Mouse (Mus musculus): ENCODE data around the gene Tmem86b. TPM values are rescaled to one million over a fixed set of nuclear protein-coding genes. Genes with fewer than 3 reads are reported as not detected.
A peak's percentile ranks its signal among the peaks of the same experiment; 100 is the strongest.

Gene Tmem86b
- polyA plus RNA-seq, 1 experiment: 46.0 TPM

GRCm38 (mm10) chr7:4657521-4658127 is 26.4 kb upstream of the Tmem86b start:
- Histone ChIP-seq H3K4me1 (ENCODE audit: control insufficient read depth, insufficient read depth, low read length) (peaks cover 9% of the 10 kb centered on the region; the same call in 1 of the 2 replicates), H3K27ac (ENCODE audit: control insufficient read depth, insufficient read depth, low read depth, low read length) (peak overlapping the region; percentile 39), H3K27me3 (ENCODE audit: control insufficient read depth, insufficient read depth, low read length) (no peaks in the 10 kb centered on the region), H3K4me3 (ENCODE audit: control insufficient read depth, low read depth, low read length) (peak overlapping the region; percentile 86), H3K36me3 (ENCODE audit: control insufficient read depth, insufficient read depth, low read length) (no peaks in the 10 kb centered on the region)
- no peak for TF ChIP-seq CTCF (IDR thresholded peaks at IDR 0.05; ENCODE audit: control insufficient read depth, insufficient read depth, insufficient replicate concordance, low read depth, low read length)
- no peak for TF ChIP-seq POLR2A (IDR thresholded peaks at IDR 0.05; ENCODE audit: control insufficient read depth, low read depth, low read length)

DNA sequence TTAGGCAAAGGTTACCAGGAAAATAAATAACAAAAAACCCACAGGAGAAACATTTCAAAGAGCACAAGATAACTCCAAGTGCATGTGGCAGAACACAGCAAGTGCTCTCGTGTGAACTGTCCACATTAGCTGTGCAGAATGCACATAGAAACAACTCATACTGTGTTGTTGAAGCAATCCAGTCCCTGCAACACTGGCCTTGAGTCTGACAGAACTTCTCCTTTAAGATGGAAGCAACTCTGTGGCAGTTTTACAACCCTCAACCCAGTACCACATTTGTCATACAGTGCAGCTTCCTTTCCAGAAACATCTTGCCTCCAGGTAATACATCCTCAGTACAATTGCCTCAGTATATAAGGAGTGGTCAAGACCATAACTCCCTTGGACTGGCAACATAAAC is 25.6 kb upstream of the Tmem86b start:
- Histone ChIP-seq H3K4me1 (ENCODE audit: control insufficient read depth, insufficient read depth, low read length) (peaks cover 9% of the 10 kb centered on the region; the same call in 1 of the 2 replicates), H3K36me3 (ENCODE audit: control insufficient read depth, insufficient read depth, low read length) (no peaks in the 10 kb centered on the region), H3K4me3 (ENCODE audit: control insufficient read depth, low read depth, low read length) (peak overlapping the region; percentile 45; the same call in 1 of the 2 replicates), H3K27ac (ENCODE audit: control insufficient read depth, insufficient read depth, low read depth, low read length) (no peak overlapping the region), H3K27me3 (ENCODE audit: control insufficient read depth, insufficient read depth, low read length) (no peaks in the 10 kb centered on the region)
- no peak for TF ChIP-seq POLR2A (IDR thresholded peaks at IDR 0.05; ENCODE audit: control insufficient read depth, low read depth, low read length)
- no peak for TF ChIP-seq CTCF (IDR thresholded peaks at IDR 0.05; ENCODE audit: control insufficient read depth, insufficient read depth, insufficient replicate concordance, low read depth, low read length)

DNA sequence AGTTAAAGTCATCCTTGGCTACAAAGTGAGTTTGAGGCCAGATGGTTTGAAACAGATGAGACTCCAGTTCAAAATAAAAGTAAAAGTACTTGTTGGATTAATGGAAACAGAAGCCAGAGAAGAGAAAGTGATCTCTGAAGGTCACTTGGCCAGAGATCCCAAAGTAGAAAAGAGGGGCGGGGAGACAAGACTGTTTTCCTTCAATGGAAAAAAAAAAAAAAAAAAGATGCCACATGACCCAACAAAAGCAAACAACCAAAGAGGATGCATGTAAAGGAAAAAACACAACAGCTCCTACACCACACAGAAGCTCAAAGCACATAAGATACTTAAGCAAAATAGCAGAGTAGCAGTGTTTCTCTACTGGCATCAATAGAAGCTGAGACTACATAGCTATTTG is 24.7 kb upstream of the Tmem86b start:
- TF ChIP-seq POLR2A (IDR thresholded peaks at IDR 0.05; ENCODE audit: control insufficient read depth, low read depth, low read length): no peak
- no peak for TF ChIP-seq CTCF (IDR thresholded peaks at IDR 0.05; ENCODE audit: control insufficient read depth, insufficient read depth, insufficient replicate concordance, low read depth, low read length)
- no peaks in the 10 kb centered on the region for H3K36me3 ChIP-seq (ENCODE audit: control insufficient read depth, insufficient read depth, low read length)
- no peak overlapping the region for H3K27ac ChIP-seq (ENCODE audit: control insufficient read depth, insufficient read depth, low read depth, low read length)
- H3K4me1 ChIP-seq (ENCODE audit: control insufficient read depth, insufficient read depth, low read length): peaks cover 9% of the 10 kb centered on the region; the same call in 1 of the 2 replicates
- no peak overlapping the region for H3K4me3 ChIP-seq (ENCODE audit: control insufficient read depth, low read depth, low read length)
- no peaks in the 10 kb centered on the region for H3K27me3 ChIP-seq (ENCODE audit: control insufficient read depth, insufficient read depth, low read length)

GRCm38 (mm10) chr7:4655393-4655792 is 24.2 kb upstream of the Tmem86b start:
- H3K4me3 ChIP-seq (ENCODE audit: control insufficient read depth, low read depth, low read length): no peak overlapping the region
- no peaks in the 10 kb centered on the region for H3K36me3 ChIP-seq (ENCODE audit: control insufficient read depth, insufficient read depth, low read length)
- peaks cover 9% of the 10 kb centered on the region; the same call in 1 of the 2 replicates for H3K4me1 ChIP-seq (ENCODE audit: control insufficient read depth, insufficient read depth, low read length)
- TF ChIP-seq POLR2A (IDR thresholded peaks at IDR 0.05; ENCODE audit: control insufficient read depth, low read depth, low read length) (no peak), CTCF (IDR thresholded peaks at IDR 0.05; ENCODE audit: control insufficient read depth, insufficient read depth, insufficient replicate concordance, low read depth, low read length) (no peak)
- no peaks in the 10 kb centered on the region for H3K27me3 ChIP-seq (ENCODE audit: control insufficient read depth, insufficient read depth, low read length)
- H3K27ac ChIP-seq (ENCODE audit: control insufficient read depth, insufficient read depth, low read depth, low read length): no peak overlapping the region

GRCm38 (mm10) chr7:4654221-4654620 is 23.0 kb upstream of the Tmem86b start:
- Histone ChIP-seq H3K27ac (ENCODE audit: control insufficient read depth, insufficient read depth, low read depth, low read length) (no peak overlapping the region), H3K36me3 (ENCODE audit: control insufficient read depth, insufficient read depth, low read length) (no peaks in the 10 kb centered on the region), H3K27me3 (ENCODE audit: control insufficient read depth, insufficient read depth, low read length) (no peaks in the 10 kb centered on the region), H3K4me1 (ENCODE audit: control insufficient read depth, insufficient read depth, low read length) (peaks cover 8% of the 10 kb centered on the region; the same call in 1 of the 2 replicates), H3K4me3 (ENCODE audit: control insufficient read depth, low read depth, low read length) (no peak overlapping the region)
- TF ChIP-seq CTCF (IDR thresholded peaks at IDR 0.05; ENCODE audit: control insufficient read depth, insufficient read depth, insufficient replicate concordance, low read depth, low read length) (no peak), POLR2A (IDR thresholded peaks at IDR 0.05; ENCODE audit: control insufficient read depth, low read depth, low read length) (no peak)

DNA sequence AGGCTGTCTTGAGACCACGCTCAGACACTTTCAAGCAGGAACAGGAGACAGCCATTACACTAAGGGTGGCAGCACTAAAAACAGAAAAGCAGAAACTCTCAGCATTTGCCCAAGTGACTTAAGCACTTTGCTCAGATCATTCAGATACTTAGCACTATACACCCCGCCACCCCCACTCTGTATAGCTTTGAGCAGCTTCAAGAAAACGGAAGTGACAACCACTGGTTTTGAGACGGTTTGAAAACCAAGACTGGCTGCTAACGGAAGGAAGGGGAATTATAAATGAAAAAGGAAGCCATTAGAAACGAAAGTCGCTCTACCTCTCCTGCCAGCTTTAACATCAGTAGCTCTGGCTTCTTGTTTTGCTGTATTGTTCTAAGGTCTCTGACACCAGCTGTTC is 22.6 kb upstream of the Tmem86b start:
- no peak for TF ChIP-seq POLR2A (IDR thresholded peaks at IDR 0.05; ENCODE audit: control insufficient read depth, low read depth, low read length)
- no peak for TF ChIP-seq CTCF (IDR thresholded peaks at IDR 0.05; ENCODE audit: control insufficient read depth, insufficient read depth, insufficient replicate concordance, low read depth, low read length)
- Histone ChIP-seq H3K4me1 (ENCODE audit: control insufficient read depth, insufficient read depth, low read length) (peaks cover 8% of the 10 kb centered on the region; the same call in 1 of the 2 replicates), H3K4me3 (ENCODE audit: control insufficient read depth, low read depth, low read length) (no peak overlapping the region), H3K27me3 (ENCODE audit: control insufficient read depth, insufficient read depth, low read length) (no peaks in the 10 kb centered on the region), H3K27ac (ENCODE audit: control insufficient read depth, insufficient read depth, low read depth, low read length) (no peak overlapping the region), H3K36me3 (ENCODE audit: control insufficient read depth, insufficient read depth, low read length) (no peaks in the 10 kb centered on the region)

DNA sequence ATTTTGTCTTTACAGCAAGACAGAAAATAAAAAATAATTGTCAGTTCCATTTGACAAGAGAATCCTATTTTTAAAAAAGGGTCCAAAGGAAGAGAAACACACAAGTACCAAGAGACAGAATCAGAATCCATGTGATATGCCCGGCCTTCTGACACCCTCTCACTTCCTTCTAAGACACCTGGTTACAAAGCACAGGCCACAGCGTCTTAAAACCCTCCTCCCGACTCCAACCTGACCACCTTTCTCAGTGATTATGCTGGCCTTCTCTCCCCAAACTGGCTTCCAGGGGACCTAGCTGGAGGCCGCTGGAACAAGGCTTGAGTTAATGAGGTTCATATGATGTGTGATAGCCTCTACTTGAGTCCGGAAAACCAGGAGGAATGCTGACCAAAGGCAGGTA is 22.1 kb upstream of the Tmem86b start:
- Histone ChIP-seq H3K4me1 (ENCODE audit: control insufficient read depth, insufficient read depth, low read length) (peaks cover 8% of the 10 kb centered on the region; the same call in 1 of the 2 replicates), H3K27me3 (ENCODE audit: control insufficient read depth, insufficient read depth, low read length) (no peaks in the 10 kb centered on the region), H3K36me3 (ENCODE audit: control insufficient read depth, insufficient read depth, low read length) (no peaks in the 10 kb centered on the region), H3K27ac (ENCODE audit: control insufficient read depth, insufficient read depth, low read depth, low read length) (no peak overlapping the region), H3K4me3 (ENCODE audit: control insufficient read depth, low read depth, low read length) (no peak overlapping the region)
- TF ChIP-seq POLR2A (IDR thresholded peaks at IDR 0.05; ENCODE audit: control insufficient read depth, low read depth, low read length) (no peak), CTCF (IDR thresholded peaks at IDR 0.05; ENCODE audit: control insufficient read depth, insufficient read depth, insufficient replicate concordance, low read depth, low read length) (no peak)
